Mouse (Mus musculus) pancreas, adult 10 weeks (tissue): Measurements from ENCODE around the gene Sgk2. TPM values are rescaled to one million over a fixed set of nuclear protein-coding genes. Genes with fewer than 3 reads are reported as not detected.

Source experiments
- polyA plus RNA-seq: library from polyadenylated mRNA; stranded (reverse); fragments of 350-450 nt; fragmentation: Illumina TruSeq; extraction: RNeasy Lipid Tissue Mini Kit (QIAGEN cat#74804); gene quantifications from one replicate; pipeline ENCODE4 v1.2.3, GENCODE M21; 2015; ENCODE audit warnings: low read depth, low replicate concordance; ENCODE audit not compliant: insufficient read depth

Sgk2 gene
- polyA plus RNA-seq, result 1.7 TPM

GRCm38 (mm10) chr2:162987218-162987617, at the start of gene Sgk2:
Gene Sgk2 (plus strand): TSS chr2:162987330.

GRCm38 (mm10) chr2:162943148-162943846, 43.8 kb upstream of the Sgk2 start, which contains the start of gene L3mbtl1:
Gene L3mbtl1 (plus strand): TSS chr2:162943472.

GRCm38 (mm10) chr2:163016916-163017743, 30.0 kb downstream of the Sgk2 start, which contains the start of gene Ift52:
Gene Ift52 (plus strand): TSS chr2:163017354.

GRCm38 (mm10) chr2:163054335-163054840, 67.3 kb downstream of the Sgk2 start, which contains the start of gene Mybl2:
Gene Mybl2 (plus strand): TSS chr2:163054687.

Other genes starting within 250 kb of the Sgk2 start
- gene Srsf6, start 55.8 kb upstream of the Sgk2 start, polyA plus RNA-seq, result 254 TPM
- gene L3mbtl1, start 43.9 kb upstream of the Sgk2 start, polyA plus RNA-seq, result not detected
- gene Ift52, start 30.0 kb downstream of the Sgk2 start, polyA plus RNA-seq, result 6.0 TPM
- gene Mybl2, start 67.4 kb downstream of the Sgk2 start, polyA plus RNA-seq, result 1.2 TPM
- gene Gtsf1l, start 100.5 kb downstream of the Sgk2 start, polyA plus RNA-seq, result not detected
- gene Tox2, start 215.8 kb downstream of the Sgk2 start, polyA plus RNA-seq, result 0.41 TPM